8 mouse cellular contexts compared by ENCODE assay signal in the genomic region with DNA sequence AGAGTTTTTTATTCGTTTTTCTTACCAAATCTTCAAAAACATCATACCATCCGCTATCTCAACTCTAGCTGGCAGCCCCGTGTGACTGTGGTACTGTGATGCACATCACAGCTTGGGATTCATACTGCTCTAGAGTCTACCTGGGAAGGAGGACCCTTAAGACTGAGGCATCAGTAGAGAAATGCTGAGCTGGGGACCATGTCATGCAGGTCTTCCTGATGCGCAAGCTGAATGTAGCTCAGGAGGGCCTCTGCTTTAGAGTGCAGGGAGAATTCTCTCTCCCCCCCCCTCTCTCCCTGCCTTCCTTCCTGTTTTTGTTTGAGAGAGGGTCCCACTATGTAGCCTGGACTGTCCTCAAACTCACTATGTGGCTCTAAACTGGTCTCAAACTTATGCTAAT. TPM values are rescaled to one million over a fixed set of nuclear protein-coding genes. Genes with fewer than 3 reads are reported as not detected.
A peak's percentile ranks its signal among the peaks of the same experiment; 100 is the strongest.
DNase-seq lines count a peak whose midpoint lies in the region; ATAC-seq lines count a peak whose summit lies in the region.

No protein-coding gene starts in this region.

- ATAC-seq in liver, embryonic 11.5 days (replicated peaks; ENCODE audit: low FRiP score), result no peak
- no peak for ATAC-seq in embryonic facial prominence, embryonic 14.5 days (ENCODE audit: low read depth)
- no peak for ATAC-seq in limb, embryonic 11.5 days (ENCODE audit: insufficient number of reproducible peaks, low FRiP score, low TSS enrichment, low read depth)
- no peak for ATAC-seq in neural tube, embryonic 14.5 days (ENCODE audit: low read depth)

- no peaks in the 10 kb centered on the region for H3K27me3 ChIP-seq in liver, embryonic 11.5 days (replicated peaks; ENCODE audit: control insufficient read depth, insufficient read depth, low read length)
- H3K27me3 ChIP-seq in embryonic facial prominence, embryonic 14.5 days (replicated peaks; ENCODE audit: control insufficient read depth, insufficient read depth, low read length), result no peaks in the 10 kb centered on the region
- H3K27me3 ChIP-seq in limb, embryonic 11.5 days (ENCODE audit: control insufficient read depth, insufficient read depth, low read length), result no peaks in the 10 kb centered on the region
- no peaks in the 10 kb centered on the region for H3K27me3 ChIP-seq in neural tube, embryonic 14.5 days (ENCODE audit: control insufficient read depth, insufficient read depth, low read length)

- no peaks in the 10 kb centered on the region for H3K9me3 ChIP-seq in liver, embryonic 11.5 days (ENCODE audit: control insufficient read depth, low read length)
- no peaks in the 10 kb centered on the region for H3K9me3 ChIP-seq in embryonic facial prominence, embryonic 14.5 days (ENCODE audit: control insufficient read depth, low read length)
- no peaks in the 10 kb centered on the region for H3K9me3 ChIP-seq in limb, embryonic 11.5 days (ENCODE audit: control insufficient read depth, low read length)
- no peaks in the 10 kb centered on the region for H3K9me3 ChIP-seq in neural tube, embryonic 14.5 days (ENCODE audit: control insufficient read depth, low read length)

- H3K4me3 ChIP-seq in liver, embryonic 11.5 days (ENCODE audit: low read depth, low read length), result peak overlapping the region; percentile 65
- peak overlapping the region; percentile 42 for H3K4me3 ChIP-seq in embryonic facial prominence, embryonic 14.5 days (ENCODE audit: low read depth, low read length)
- no peak overlapping the region for H3K4me3 ChIP-seq in limb, embryonic 11.5 days (ENCODE audit: low read depth, low read length)
- no peak overlapping the region for H3K4me3 ChIP-seq in neural tube, embryonic 14.5 days (ENCODE audit: low read depth, low read length)

- H3K4me1 ChIP-seq in liver, embryonic 11.5 days (replicated peaks; ENCODE audit: control insufficient read depth, insufficient read depth, low read length), result peaks cover 20% of the 10 kb centered on the region
- no peaks in the 10 kb centered on the region; the same call in 1 of the 2 replicates for H3K4me1 ChIP-seq in embryonic facial prominence, embryonic 14.5 days (ENCODE audit: control insufficient read depth, insufficient read depth, low read length)
- no peaks in the 10 kb centered on the region for H3K4me1 ChIP-seq in limb, embryonic 11.5 days (ENCODE audit: control insufficient read depth, insufficient read depth, low read length)
- 0 out of 2 replicates have a peak, but pooled peaks cover 3% of the 10 kb centered on the region for H3K4me1 ChIP-seq in neural tube, embryonic 14.5 days (ENCODE audit: control insufficient read depth, insufficient read depth, low read length)

- H3K9ac ChIP-seq in liver, embryonic 11.5 days (ENCODE audit: low read depth, low read length), result peak overlapping the region; percentile 67
- peak overlapping the region; percentile 62; the same call in 1 of the 2 replicates for H3K9ac ChIP-seq in embryonic facial prominence, embryonic 14.5 days (ENCODE audit: low read depth, low read length)
- H3K9ac ChIP-seq in limb, embryonic 11.5 days (ENCODE audit: low read length), result no peak overlapping the region
- no peak overlapping the region for H3K9ac ChIP-seq in neural tube, embryonic 14.5 days (replicated peaks; ENCODE audit: low read depth, low read length)

- peaks cover 2% of the 10 kb centered on the region; the same call in 1 of the 2 replicates for H3K36me3 ChIP-seq in liver, embryonic 11.5 days (ENCODE audit: control insufficient read depth, insufficient read depth, low read length)
- H3K36me3 ChIP-seq in embryonic facial prominence, embryonic 14.5 days (ENCODE audit: control insufficient read depth, insufficient read depth, low read length), result peaks cover 24% of the 10 kb centered on the region
- 0 out of 2 replicates have a peak, but pooled peaks cover 2% of the 10 kb centered on the region for H3K36me3 ChIP-seq in limb, embryonic 11.5 days (ENCODE audit: control insufficient read depth, insufficient read depth, low read length)
- peaks cover 7% of the 10 kb centered on the region; the same call in 1 of the 2 replicates for H3K36me3 ChIP-seq in neural tube, embryonic 14.5 days (ENCODE audit: control insufficient read depth, insufficient read depth, low read length)

- H3K4me2 ChIP-seq in liver, embryonic 11.5 days, result peak overlapping the region; percentile 93
- H3K4me2 ChIP-seq in embryonic facial prominence, embryonic 14.5 days (ENCODE audit: low read depth, low read length), result peak overlapping the region; percentile 71
- H3K4me2 ChIP-seq in limb, embryonic 11.5 days (ENCODE audit: low read depth, severe bottlenecking), result peak overlapping the region; percentile 83; the same call in 1 of the 2 replicates
- H3K4me2 ChIP-seq in neural tube, embryonic 14.5 days (ENCODE audit: low read depth, low read length), result peak overlapping the region; percentile 64; the same call in 1 of the 2 replicates

- whole genome bisulfite sequencing in liver, embryonic 11.5 days, result 56% methylated on average over 4 of the region's 4 CpGs
- 54% methylated on average over 4 of the region's 4 CpGs for WGBS in embryonic facial prominence, embryonic 14.5 days
- WGBS in limb, embryonic 11.5 days, result 63% methylated on average over 4 of the region's 4 CpGs
- 62% methylated on average over 4 of the region's 4 CpGs for WGBS in neural tube, embryonic 14.5 days

- no peak overlapping the region for H3K27ac ChIP-seq in liver, embryonic 11.5 days (ENCODE audit: low read depth, low read length)
- no peak overlapping the region for H3K27ac ChIP-seq in embryonic facial prominence, embryonic 14.5 days (replicated peaks; ENCODE audit: low read depth, low read length)
- H3K27ac ChIP-seq in limb, embryonic 11.5 days (replicated peaks; ENCODE audit: low read depth, low read length), result no peak overlapping the region
- H3K27ac ChIP-seq in neural tube, embryonic 14.5 days (ENCODE audit: low read depth, low read length), result no peak overlapping the region

- DNase-seq in liver, embryonic 11.5 days (ENCODE audit: low spot score), result no peak
- no peak for DNase-seq in liver
- DNase-seq in embryonic facial prominence, embryonic 14.5 days (ENCODE audit: low spot score), result no peak
- no peak for DNase-seq in limb, embryonic 11.5 days (ENCODE audit: low spot score)
- no peak for DNase-seq in ovary, postnatal 14 days (ENCODE audit: low spot score)
- DNase-seq in adrenal gland, postnatal 36 days, result no peak
- no peak for DNase-seq in frontal cortex, postnatal 25 days (ENCODE audit: low spot score in 2 of 2)

RNA-seq across cellular contexts. Expression of gene Amz2, which starts 14.9 kb away (rescaled TPM):
- 33.7 and 35.5 TPM in 2 replicates for polyA plus RNA-seq in liver, embryonic 11.5 days (2014; fragmentation: Nextera tagmentation; extraction: Ambion mirVana)
- 39.3 and 40.9 TPM in 2 replicates for polyA plus RNA-seq in embryonic facial prominence, embryonic 14.5 days (2014; fragmentation: Nextera tagmentation; extraction: Ambion mirVana)
- polyA plus RNA-seq in limb, embryonic 11.5 days (2014; fragmentation: Nextera tagmentation; extraction: Ambion mirVana), result 44.8 and 50.1 TPM in 2 replicates
- polyA plus RNA-seq in neural tube, embryonic 14.5 days (2014; fragmentation: Nextera tagmentation; extraction: Ambion mirVana), result 59.1 and 59.8 TPM in 2 replicates
- total RNA-seq in adrenal gland, postnatal 36 days (2021), result 10 to 100 TPM; 36.7 to 49.2 TPM

RNA-seq across cellular contexts. Expression of gene 9930022D16Rik, which starts 26.9 kb away (rescaled TPM):
- polyA plus RNA-seq in liver, embryonic 11.5 days (2014; fragmentation: Nextera tagmentation; extraction: Ambion mirVana), result not detected in 2 replicates
- polyA plus RNA-seq in embryonic facial prominence, embryonic 14.5 days (2014; fragmentation: Nextera tagmentation; extraction: Ambion mirVana), result 0.08 TPM in 1 of 2 replicates, not detected in the other
- polyA plus RNA-seq in limb, embryonic 11.5 days (2014; fragmentation: Nextera tagmentation; extraction: Ambion mirVana), result not detected in 2 replicates
- polyA plus RNA-seq in neural tube, embryonic 14.5 days (2014; fragmentation: Nextera tagmentation; extraction: Ambion mirVana), result not detected in 2 replicates
- total RNA-seq in adrenal gland, postnatal 36 days (2021), result not detected

RNA-seq across cellular contexts. Expression of gene Arsg, which starts 32.5 kb away (rescaled TPM):
- 5.8 and 6.2 TPM in 2 replicates for polyA plus RNA-seq in liver, embryonic 11.5 days (2014; fragmentation: Nextera tagmentation; extraction: Ambion mirVana)
- polyA plus RNA-seq in embryonic facial prominence, embryonic 14.5 days (2014; fragmentation: Nextera tagmentation; extraction: Ambion mirVana), result 4.3 and 4.7 TPM in 2 replicates
- polyA plus RNA-seq in limb, embryonic 11.5 days (2014; fragmentation: Nextera tagmentation; extraction: Ambion mirVana), result 1.6 and 2.2 TPM in 2 replicates
- 2.9 and 3.5 TPM in 2 replicates for polyA plus RNA-seq in neural tube, embryonic 14.5 days (2014; fragmentation: Nextera tagmentation; extraction: Ambion mirVana)
- total RNA-seq in adrenal gland, postnatal 36 days (2021), result 1 to 10 TPM; 5.3 to 7.1 TPM

RNA-seq across cellular contexts. Expression of gene Slc16a6, which starts 32.8 kb away (rescaled TPM):
- 52.2 and 58.7 TPM in 2 replicates for polyA plus RNA-seq in liver, embryonic 11.5 days (2014; fragmentation: Nextera tagmentation; extraction: Ambion mirVana)
- polyA plus RNA-seq in embryonic facial prominence, embryonic 14.5 days (2014; fragmentation: Nextera tagmentation; extraction: Ambion mirVana), result 5.6 and 7.9 TPM in 2 replicates
- 2.9 and 3.6 TPM in 2 replicates for polyA plus RNA-seq in limb, embryonic 11.5 days (2014; fragmentation: Nextera tagmentation; extraction: Ambion mirVana)
- 3.3 and 4.5 TPM in 2 replicates for polyA plus RNA-seq in neural tube, embryonic 14.5 days (2014; fragmentation: Nextera tagmentation; extraction: Ambion mirVana)
- total RNA-seq in adrenal gland, postnatal 36 days (2021), result 1 to 10 TPM in 1 of 2 experiments, under 1 TPM in 1; 0.43 to 1.5 TPM

Comparison
In these comparisons a context has a peak if more than half of its experiments do, and no peak if none do; other contexts are left out.
1. H3K4me3 ChIP-seq: peak in liver, embryonic 11.5 days (single experiment) and embryonic facial prominence, embryonic 14.5 days (single experiment); none in limb, embryonic 11.5 days (single experiment) and neural tube, embryonic 14.5 days (single experiment).
2. H3K9ac ChIP-seq: peak in liver, embryonic 11.5 days (single experiment) and embryonic facial prominence, embryonic 14.5 days (single experiment); none in limb, embryonic 11.5 days (single experiment) and neural tube, embryonic 14.5 days (single experiment).
3. Peak in every context shown above with its lines, with median percentiles within 50 percentile points of each other: H3K4me2 ChIP-seq.